Mouse (Mus musculus): Measurements from ENCODE around the gene Hist2h3b.

Gene Hist2h3b

DNA sequence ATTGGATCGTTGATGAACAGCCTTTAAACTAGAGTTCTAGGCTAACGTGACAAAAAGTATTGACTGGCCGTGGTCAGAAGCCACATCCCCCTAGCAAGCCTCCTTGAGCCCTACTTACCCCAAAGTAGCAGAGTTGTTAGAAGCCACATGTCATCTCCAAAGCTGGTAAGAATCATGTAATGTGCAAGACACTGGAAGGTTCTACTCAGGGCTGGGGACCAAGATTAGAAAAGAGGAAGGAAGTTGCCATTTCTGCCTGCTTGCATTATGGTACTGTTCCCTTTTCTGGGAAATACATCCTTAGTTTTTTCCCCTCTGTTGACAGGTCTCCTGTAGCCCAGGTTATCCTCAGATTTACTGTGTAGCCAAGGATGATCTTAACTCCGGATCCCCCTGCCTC is 25.3 kb downstream of the Hist2h3b start, which contains the start of gene Fcgr1:
Fcgr1 (minus strand) TSS at position 183 of the 400 bp plus-strand sequence.
- in situ Hi-C loops (cut with MboI): loop anchor here (10.0 kb wide), 1 partner anchor 121 kb away; no protein-coding TSS in a partner anchor

GRCm38 (mm10) chr3:96298360-96298759 is 29.9 kb downstream of the Hist2h3b start:
- in situ Hi-C loops (cut with MboI): loop anchor here (10.0 kb wide), 1 partner anchor 116 kb away; no protein-coding TSS in a partner anchor

GRCm38 (mm10) chr3:96299562-96299961 is 31.1 kb downstream of the Hist2h3b start:
- in situ Hi-C loops (cut with MboI): loop anchor here (10.0 kb wide), 1 partner anchor 115 kb away; no protein-coding TSS in a partner anchor

- in situ Hi-C loops (cut with MboI): no loop called here
These were observed 32.5 kb downstream of the Hist2h3b start for GRCm38 (mm10) chr3:96300706-96301529.

GRCm38 (mm10) chr3:96302076-96302475 is 33.6 kb downstream of the Hist2h3b start:
- in situ Hi-C loops (cut with MboI): no loop called here

GRCm38 (mm10) chr3:96306506-96306905 is 38.1 kb downstream of the Hist2h3b start:
- in situ Hi-C loops (cut with MboI): no loop called here

- in situ Hi-C loops (cut with MboI): no loop called here
These were observed 41.0 kb downstream of the Hist2h3b start for GRCm38 (mm10) chr3:96309441-96309840.

DNA sequence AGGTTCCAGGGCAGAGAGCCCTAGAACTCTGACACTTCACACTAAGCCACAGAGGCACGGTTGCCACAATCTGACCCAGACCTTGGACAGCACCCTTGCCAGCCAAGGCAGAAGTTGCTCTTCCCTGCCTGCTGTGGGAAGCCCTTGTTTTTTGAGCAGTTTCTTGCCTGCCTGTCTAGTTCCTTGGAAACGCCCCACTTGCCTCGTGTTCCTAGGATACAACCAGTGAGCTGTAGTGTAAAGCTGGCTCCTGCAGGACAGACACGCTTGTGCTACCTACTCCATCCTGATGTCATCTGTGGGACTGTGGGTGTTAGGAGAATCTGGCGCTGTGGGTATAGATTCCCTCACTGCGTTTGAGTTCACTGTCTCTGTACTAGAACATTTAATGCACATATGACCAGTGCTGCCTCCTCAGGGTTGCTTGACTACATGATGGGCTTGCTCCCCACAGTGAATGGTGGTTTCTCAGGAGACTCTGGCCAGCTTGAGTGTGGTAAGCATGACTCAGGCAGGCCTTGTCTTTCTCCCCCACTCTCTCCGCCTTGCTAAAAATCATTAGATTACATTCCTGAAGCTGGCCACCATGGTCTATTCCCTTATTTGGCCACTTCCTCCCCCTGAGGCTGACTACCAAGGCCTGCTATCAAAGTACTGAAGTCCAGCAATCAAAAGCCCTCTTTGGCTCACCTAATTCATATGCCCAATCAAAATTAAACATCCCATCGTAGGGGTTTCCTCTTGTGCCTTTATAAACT is 44.1 kb downstream of the Hist2h3b start:
- in situ Hi-C loops (cut with MboI): no loop called here
